Comparison of ENCODE assay signal across 8 mouse cellular contexts in the genomic region with DNA sequence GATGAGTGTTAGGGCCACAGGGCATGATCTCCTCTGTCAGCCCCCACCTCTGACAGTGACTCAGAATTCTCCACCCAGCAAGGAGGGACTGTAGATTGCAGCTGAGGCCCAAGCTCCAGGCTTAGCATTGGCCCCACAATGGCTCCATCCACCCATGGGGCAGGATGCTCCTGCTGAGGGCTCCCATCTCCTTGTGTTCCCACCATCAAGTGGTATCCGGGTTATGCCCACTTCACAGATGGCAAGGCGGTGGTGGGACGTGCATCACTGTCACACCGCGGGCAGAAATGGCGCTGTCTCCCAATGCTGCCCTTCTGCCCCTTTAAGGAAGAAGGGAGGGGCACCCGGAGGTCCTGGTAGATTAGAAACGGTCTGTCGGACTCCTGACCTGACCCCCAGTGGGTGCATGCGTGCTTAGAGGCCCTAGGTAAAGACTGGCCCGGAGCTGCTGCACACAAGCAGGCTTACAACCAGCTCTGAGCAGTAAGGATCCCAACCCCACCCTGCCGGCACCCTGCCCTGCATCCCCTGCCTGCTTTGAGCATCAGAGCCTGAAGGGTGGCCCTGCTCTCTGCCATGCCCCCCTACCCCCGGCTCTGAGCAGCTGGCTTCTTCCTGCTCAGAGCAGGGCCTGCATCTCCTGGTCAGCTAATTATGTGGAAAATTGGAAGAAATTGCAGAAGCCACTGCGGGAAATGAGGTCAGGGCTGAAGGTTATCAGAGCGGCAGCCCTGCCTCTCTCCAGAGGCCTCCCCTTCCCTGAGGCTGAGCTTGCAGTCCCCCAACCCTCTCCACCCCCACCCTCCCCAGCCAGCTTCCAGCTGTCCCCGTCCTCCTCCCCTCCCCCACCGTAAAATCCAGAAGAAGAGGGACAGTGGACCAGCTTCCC.
DNase-seq lines count a peak whose midpoint lies in the region; ATAC-seq and TF ChIP-seq lines count a peak whose summit lies in the region.

No protein-coding gene starts in this region.

- no peaks in the 10 kb centered on the region for H3K27me3 ChIP-seq in lung, embryonic 14.5 days (ENCODE audit: insufficient read depth, low read length)
- peaks cover 8% of the 10 kb centered on the region for H3K27me3 ChIP-seq in forebrain, embryonic 11.5 days (ENCODE audit: control insufficient read depth, insufficient read depth, low read length)
- H3K27me3 ChIP-seq in limb, embryonic 12.5 days, result no peaks in the 10 kb centered on the region

- H3K36me3 ChIP-seq in lung, embryonic 14.5 days (ENCODE audit: insufficient read depth), result no peaks in the 10 kb centered on the region
- no peaks in the 10 kb centered on the region for H3K36me3 ChIP-seq in forebrain, embryonic 11.5 days (ENCODE audit: control insufficient read depth, insufficient read depth, low read length)
- H3K36me3 ChIP-seq in limb, embryonic 12.5 days, result no peaks in the 10 kb centered on the region

- H3K4me2 ChIP-seq in lung, embryonic 14.5 days, result peak overlapping the region; percentile 43; the same call in 1 of the 2 replicates
- H3K4me2 ChIP-seq in forebrain, embryonic 11.5 days (ENCODE audit: low read depth, low read length, severe bottlenecking), result peak overlapping the region; percentile 26; the same call in 1 of the 2 replicates
- peak overlapping the region; percentile 30 for H3K4me2 ChIP-seq in limb, embryonic 12.5 days

- no peaks in the 10 kb centered on the region for H3K9me3 ChIP-seq in lung, embryonic 14.5 days (ENCODE audit: low read depth, low read length)
- no peaks in the 10 kb centered on the region for H3K9me3 ChIP-seq in forebrain, embryonic 11.5 days (ENCODE audit: control insufficient read depth, low read length)
- no peaks in the 10 kb centered on the region for H3K9me3 ChIP-seq in limb, embryonic 12.5 days

- 25% methylated on average over 16 of the region's 17 CpGs for WGBS in lung, embryonic 14.5 days
- WGBS in forebrain, embryonic 11.5 days, result 18% methylated on average over 15 of the region's 17 CpGs
- 22% methylated on average over 17 of the region's 17 CpGs for WGBS in limb, embryonic 12.5 days
- 58% methylated on average over 16 of the region's 17 CpGs for WGBS in olfactory bulb, adult 2 months

- no peak for TF ChIP-seq CTCF in lung, embryonic 14.5 days (IDR thresholded peaks at IDR 0.05; ENCODE audit: low read depth)
- TF ChIP-seq CTCF in olfactory bulb, adult 2 months (IDR thresholded peaks at IDR 0.05; ENCODE audit: insufficient read depth, low read depth, low read length), result no peak
- TF ChIP-seq CTCF in left cerebral cortex, adult 2 months (IDR thresholded peaks at IDR 0.05), result no peak

- 0 out of 2 replicates have a peak overlapping the region, but pooled peaks have one; percentile 22 for H3K27ac ChIP-seq in lung, embryonic 14.5 days (ENCODE audit: low read depth)
- H3K27ac ChIP-seq in forebrain, embryonic 11.5 days (ENCODE audit: low read depth, low read length), result peak overlapping the region; percentile 86
- H3K27ac ChIP-seq in limb, embryonic 12.5 days, result peak overlapping the region; percentile 82
- H3K27ac ChIP-seq in olfactory bulb, adult 2 months (ENCODE audit: insufficient read depth, low read depth, low read length), result peak overlapping the region; percentile 53
- H3K27ac ChIP-seq in left cerebral cortex, adult 2 months, result no peak overlapping the region

- 0 out of 2 replicates have a peak overlapping the region, but pooled peaks have one; percentile 0 for H3K9ac ChIP-seq in lung, embryonic 14.5 days
- peak overlapping the region; percentile 43 for H3K9ac ChIP-seq in forebrain, embryonic 11.5 days (ENCODE audit: low read length)
- H3K9ac ChIP-seq in limb, embryonic 12.5 days (replicated peaks), result peak overlapping the region; percentile 47

- ATAC-seq in lung, embryonic 14.5 days (ENCODE audit: insufficient read depth), result peak; percentile 25; the same call in 1 of the 2 replicates
- ATAC-seq in forebrain, embryonic 11.5 days (replicated peaks; ENCODE audit: low FRiP score), result peak; percentile 32; the same call in 1 of the 2 replicates
- ATAC-seq in limb, embryonic 12.5 days (ENCODE audit: insufficient number of reproducible peaks, insufficient read depth, low FRiP score, low TSS enrichment, low read depth), result no peak

- no peak for TF ChIP-seq POLR2A in olfactory bulb, adult 2 months (IDR thresholded peaks at IDR 0.05; ENCODE audit: insufficient read depth, low read depth, low read length)

- peaks cover 48% of the 10 kb centered on the region for H3K4me1 ChIP-seq in lung, embryonic 14.5 days (ENCODE audit: insufficient read depth)
- peaks cover 73% of the 10 kb centered on the region for H3K4me1 ChIP-seq in forebrain, embryonic 11.5 days (replicated peaks; ENCODE audit: control insufficient read depth, insufficient read depth, low read length)
- peaks cover 96% of the 10 kb centered on the region for H3K4me1 ChIP-seq in limb, embryonic 12.5 days (replicated peaks)
- H3K4me1 ChIP-seq in olfactory bulb, adult 2 months (ENCODE audit: control insufficient read depth, insufficient read depth, low read length), result peaks cover 80% of the 10 kb centered on the region

- intact Hi-C loops in left cerebral cortex, adult 2 months (cut with DNase I), result no loop called here

- H3K4me3 ChIP-seq in lung, embryonic 14.5 days (ENCODE audit: low read depth, low read length), result no peak overlapping the region
- no peak overlapping the region for H3K4me3 ChIP-seq in forebrain, embryonic 11.5 days (ENCODE audit: low read depth, low read length)
- H3K4me3 ChIP-seq in limb, embryonic 12.5 days (replicated peaks), result no peak overlapping the region; the same call in 1 of the 2 replicates
- no peak overlapping the region for H3K4me3 ChIP-seq in olfactory bulb, adult 2 months (ENCODE audit: insufficient read depth, low read depth, low read length)
- H3K4me3 ChIP-seq in left cerebral cortex, adult 2 months, result no peak overlapping the region

- peak; percentile 57 for DNase-seq in lung, embryonic 14.5 days
- no peak for DNase-seq in lung, postnatal 25 days (ENCODE audit: low spot score)
- DNase-seq in forebrain, embryonic 11.5 days (ENCODE audit: low spot score), result peak; percentile 71
- DNase-seq in left cerebral cortex, adult 2 months (ENCODE audit: extremely low spot score in 1 of 2, low spot score in 2 of 2), result no peak
- no peak for DNase-seq in adrenal gland, adult 8-10 months
- DNase-seq in urinary bladder, adult 18-20 months (ENCODE audit: low spot score in 2 of 2), result no peak

Comparison
In these comparisons a context has a peak if more than half of its experiments do, and no peak if none do; other contexts are left out.
1. DNase-seq: peak in lung, embryonic 14.5 days (single experiment) and forebrain, embryonic 11.5 days (single experiment); none in lung, postnatal 25 days (single experiment), left cerebral cortex, adult 2 months (0 of 2), adrenal gland, adult 8-10 months (single experiment) and urinary bladder, adult 18-20 months (0 of 2).
2. Peak in every context shown above with its lines, with median percentiles within 50 percentile points of each other: H3K4me2 ChIP-seq and H3K9ac ChIP-seq.